Mouse (Mus musculus): ENCODE data around the gene Btbd3. TPM values are rescaled to one million over a fixed set of nuclear protein-coding genes. Genes with fewer than 3 reads are reported as not detected.

Btbd3 gene
- total RNA-seq, 1 experiment from 2014 or later = 6.2 TPM

DNA sequence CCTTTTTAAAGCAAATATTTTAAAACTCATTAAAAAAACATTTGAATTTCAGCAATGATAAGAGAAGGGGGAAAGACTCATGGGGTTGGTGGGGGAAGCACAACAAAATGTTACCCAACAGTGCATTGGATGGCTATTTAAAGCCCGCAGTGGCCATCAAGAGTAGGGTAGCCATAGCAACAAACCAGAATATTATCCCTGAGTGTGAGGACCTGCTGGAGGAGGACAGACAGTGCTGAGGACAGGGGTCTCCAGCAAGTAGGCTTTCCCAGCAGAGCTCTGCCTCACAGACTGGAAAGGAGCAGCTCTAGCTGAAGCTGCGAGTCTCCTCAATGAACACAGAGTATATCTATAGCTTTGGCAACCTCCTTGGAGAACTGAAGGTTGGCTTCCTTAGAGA is 331.0 kb downstream of the Btbd3 start:
- no peak for ATAC-seq (replicated peaks in 1 of 2; ENCODE audit: insufficient read depth in 1 of 2, low FRiP score in 2 of 2, low TSS enrichment in 1 of 2, low read depth in 1 of 2, poor library complexity in 2 of 2, severe bottlenecking in 2 of 2)

DNA sequence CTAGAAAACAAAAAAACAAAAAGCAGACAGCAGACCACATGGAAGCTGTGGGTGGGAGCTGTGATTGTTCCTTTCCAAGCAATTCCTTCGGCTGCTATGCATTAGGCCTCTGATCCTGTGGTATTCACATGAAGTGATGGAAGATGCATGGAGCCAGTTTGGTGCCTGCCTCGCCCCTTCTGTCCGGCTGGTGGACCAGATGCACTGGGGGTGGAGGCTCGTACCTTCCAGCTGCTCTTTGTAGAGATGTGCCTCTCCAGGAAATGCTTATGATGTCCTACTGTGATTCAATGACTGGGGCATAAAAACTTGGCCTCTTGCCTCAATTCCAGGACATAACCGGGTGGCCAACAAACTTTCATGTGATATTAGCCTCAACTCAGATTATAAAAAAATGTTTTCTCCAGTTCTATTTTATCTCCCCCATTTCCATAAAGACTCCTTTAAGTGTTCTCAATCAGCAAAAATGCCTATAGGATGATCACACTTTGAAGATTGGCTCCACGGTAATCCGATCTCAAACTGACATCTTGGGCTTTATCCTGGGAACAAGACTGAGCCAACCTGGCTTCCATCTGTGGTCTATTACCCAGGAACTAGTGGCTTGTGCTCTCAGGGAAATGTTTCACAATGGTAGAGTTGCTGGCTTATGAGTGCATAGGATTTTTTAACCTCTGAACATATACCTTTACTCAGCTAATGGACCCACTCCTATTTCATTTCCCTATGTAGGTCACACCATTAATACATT is 331.6 kb downstream of the Btbd3 start:
- ATAC-seq (replicated peaks in 1 of 2; ENCODE audit: insufficient read depth in 1 of 2, low FRiP score in 2 of 2, low TSS enrichment in 1 of 2, low read depth in 1 of 2, poor library complexity in 2 of 2, severe bottlenecking in 2 of 2) = no peak

DNA sequence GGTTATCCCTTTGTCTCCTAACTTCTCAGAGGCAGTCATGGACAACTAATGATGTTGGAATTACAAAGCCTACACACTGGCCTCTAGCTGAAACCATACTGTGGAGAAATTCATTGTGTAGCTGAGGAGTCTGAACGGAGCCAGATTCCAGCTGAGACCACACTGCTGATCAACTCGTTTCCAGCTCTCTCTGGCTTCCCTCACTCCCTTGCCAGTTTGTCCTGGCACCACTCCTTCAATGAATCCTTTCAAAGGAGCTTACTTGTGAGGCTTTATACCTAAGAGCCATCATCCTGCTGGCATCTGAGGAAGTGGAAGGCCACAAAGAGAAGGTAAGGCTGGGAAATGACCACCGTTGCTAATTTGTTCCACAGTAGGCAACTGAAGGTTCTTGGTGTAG is 332.7 kb downstream of the Btbd3 start:
- ATAC-seq (replicated peaks in 1 of 2; ENCODE audit: insufficient read depth in 1 of 2, low FRiP score in 2 of 2, low TSS enrichment in 1 of 2, low read depth in 1 of 2, poor library complexity in 2 of 2, severe bottlenecking in 2 of 2) = no peak

DNA sequence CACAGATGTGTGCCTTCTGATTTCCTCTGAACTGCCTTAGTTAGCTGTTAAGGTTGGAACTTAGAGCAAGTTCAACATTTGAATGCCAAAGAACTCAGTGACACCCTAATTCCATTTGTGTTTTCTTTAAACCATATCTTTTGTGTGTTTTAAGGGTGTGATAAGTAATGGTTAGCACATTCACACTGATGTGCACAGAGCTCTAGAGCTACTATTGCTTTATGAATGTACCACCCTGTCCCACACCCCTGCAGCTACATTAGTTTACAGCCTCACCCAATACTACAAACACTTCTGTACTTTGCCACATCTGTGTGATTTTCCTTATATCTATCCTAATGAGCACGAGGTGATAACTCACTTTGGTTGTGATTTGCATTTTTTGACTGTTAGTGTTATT is 333.9 kb downstream of the Btbd3 start:
- no peak for ATAC-seq (replicated peaks in 1 of 2; ENCODE audit: insufficient read depth in 1 of 2, low FRiP score in 2 of 2, low TSS enrichment in 1 of 2, low read depth in 1 of 2, poor library complexity in 2 of 2, severe bottlenecking in 2 of 2)

DNA sequence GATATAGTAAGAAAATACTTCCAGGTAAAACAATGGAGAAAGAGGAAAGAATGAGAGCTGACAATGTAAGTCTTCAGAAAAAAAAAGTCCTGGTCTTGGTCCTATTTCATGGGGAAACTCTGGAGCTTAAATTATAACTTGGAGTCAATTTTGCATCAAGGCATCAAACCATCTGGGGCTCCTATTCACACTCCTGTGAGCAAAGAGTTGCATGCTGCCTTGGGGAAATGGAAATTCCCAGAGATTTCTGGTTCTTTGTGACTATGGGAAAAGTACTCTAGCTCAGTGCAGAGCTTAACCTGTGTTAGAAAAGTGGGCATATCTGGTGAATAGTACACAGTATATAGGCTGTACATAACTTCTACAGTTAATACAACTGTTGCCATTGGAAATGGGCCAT is 356.0 kb downstream of the Btbd3 start:
- no peak for ATAC-seq (replicated peaks in 1 of 2; ENCODE audit: insufficient read depth in 1 of 2, low FRiP score in 2 of 2, low TSS enrichment in 1 of 2, low read depth in 1 of 2, poor library complexity in 2 of 2, severe bottlenecking in 2 of 2)

DNA sequence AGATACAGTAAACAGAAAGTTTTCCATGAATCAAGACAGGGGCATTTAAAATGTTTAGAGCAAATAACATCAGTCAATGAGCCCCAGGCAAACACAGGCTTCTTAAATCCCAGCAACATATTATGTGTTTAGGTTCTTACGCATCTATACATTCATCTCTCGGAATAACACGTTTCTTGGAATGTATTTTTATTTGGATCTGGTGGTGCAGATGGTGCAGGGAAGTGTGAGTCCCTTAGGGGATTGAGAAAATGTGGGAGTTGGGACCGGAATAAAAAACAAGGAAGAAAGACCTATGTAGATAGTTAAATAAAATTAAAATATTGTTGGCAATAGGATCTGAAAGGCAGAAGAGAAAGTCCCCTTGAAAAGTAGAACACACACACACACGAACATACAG is 361.1 kb downstream of the Btbd3 start:
- no peak for ATAC-seq (replicated peaks in 1 of 2; ENCODE audit: insufficient read depth in 1 of 2, low FRiP score in 2 of 2, low TSS enrichment in 1 of 2, low read depth in 1 of 2, poor library complexity in 2 of 2, severe bottlenecking in 2 of 2)

Measured in hematopoietic stem cell, adult 5-6 weeks (primary cell).